Mouse (Mus musculus): ENCODE results near the gene Ssbp1.

Gene Ssbp1

DNA sequence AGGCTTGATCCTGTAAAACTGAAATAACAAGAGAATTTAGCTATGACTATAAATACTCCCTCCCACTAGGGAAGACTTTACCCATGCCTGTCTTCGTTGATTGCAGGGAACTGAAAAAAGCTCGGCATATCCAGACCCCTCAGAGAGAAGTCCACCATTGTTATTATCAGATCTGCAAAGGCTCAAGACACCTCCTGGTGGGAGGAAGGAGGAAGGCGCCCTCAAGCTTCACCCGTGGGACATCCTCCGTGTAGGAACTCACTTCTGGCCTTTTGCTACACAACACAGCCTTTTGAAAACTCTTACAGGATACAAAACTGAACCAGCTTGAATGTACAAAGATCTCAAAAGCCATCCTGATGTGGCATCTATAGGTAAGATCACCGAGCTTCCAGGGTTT lies 5.4 kb upstream of the Ssbp1 start:
- DNase-seq (ENCODE audit: low spot score in 2 of 2): no peak

DNA sequence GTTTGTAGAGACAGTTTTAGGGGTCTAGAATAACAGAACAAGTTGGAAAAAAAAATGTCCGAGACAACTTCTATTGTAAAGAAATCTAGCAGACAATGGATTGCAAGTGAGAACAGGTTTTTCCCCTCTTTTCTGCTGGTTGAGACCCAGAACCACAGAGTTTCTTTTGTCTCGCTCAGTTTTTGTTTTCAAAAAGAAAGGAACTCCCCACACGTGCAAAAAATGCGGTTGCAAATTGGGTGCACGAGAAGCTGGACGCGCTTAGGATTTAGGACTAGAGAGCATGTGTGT lies 513 bp downstream of the Ssbp1 start:
- no peak for DNase-seq (ENCODE audit: low spot score in 2 of 2)

DNA sequence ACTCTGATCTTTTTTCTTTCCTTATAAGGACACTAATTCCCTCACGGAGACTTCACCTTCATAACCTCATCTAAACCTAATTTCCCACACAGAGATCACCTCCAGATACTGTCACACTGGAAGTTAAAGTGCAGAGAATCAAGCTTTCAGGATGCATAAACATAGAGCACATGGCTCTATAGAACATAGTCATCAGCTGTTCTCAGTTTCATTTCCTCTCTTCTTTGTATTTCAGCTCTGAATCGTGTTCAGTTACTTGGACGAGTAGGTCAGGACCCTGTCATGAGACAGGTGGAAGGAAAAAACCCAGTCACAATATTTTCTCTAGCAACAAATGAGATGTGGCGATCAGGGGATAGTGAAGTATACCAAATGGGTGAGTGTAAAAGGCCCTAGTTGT lies 5.0 kb downstream of the Ssbp1 start:
- DNase-seq (ENCODE audit: low spot score in 2 of 2): no peak

DNA sequence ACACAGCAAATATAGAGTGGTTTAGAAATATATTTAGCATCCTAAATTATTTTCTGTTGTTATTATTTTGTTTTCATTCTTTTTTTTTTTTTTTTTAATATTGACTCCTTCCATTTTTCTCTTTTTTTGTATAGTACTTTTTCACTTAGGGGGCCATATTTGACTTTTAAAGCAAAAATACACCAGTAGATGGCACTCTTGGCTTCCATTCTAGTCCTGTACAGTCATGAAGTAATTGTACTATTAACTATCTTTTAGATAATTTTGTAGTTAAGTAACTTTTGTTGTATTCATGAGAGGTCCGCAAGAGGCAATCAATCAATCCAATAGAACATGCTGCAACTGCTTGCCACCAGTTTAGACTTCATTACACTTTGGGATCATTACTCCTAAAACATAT lies 8.6 kb downstream of the Ssbp1 start:
- no peak for DNase-seq (ENCODE audit: low spot score in 2 of 2)

DNA sequence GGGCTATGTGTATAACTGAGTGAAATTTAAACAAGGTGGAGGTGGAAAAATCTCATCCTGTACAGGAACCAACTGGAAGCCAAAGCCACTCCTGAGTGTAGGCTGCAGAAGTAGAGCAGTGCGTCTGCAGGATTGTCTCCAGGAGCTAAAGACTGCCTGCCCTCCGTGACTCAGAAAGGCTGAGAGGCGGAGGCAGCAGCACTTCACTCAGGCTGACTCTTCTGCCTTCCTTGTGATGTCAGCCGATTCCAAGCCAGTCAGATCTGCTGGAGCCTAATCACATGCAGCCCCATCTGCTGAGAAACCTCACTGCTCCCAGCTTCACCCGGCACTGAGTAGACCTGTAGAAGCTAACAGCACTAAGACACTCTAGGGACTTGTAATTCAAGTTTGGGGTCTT lies 11.2 kb downstream of the Ssbp1 start:
- no peak for DNase-seq (ENCODE audit: low spot score in 2 of 2)

DNA sequence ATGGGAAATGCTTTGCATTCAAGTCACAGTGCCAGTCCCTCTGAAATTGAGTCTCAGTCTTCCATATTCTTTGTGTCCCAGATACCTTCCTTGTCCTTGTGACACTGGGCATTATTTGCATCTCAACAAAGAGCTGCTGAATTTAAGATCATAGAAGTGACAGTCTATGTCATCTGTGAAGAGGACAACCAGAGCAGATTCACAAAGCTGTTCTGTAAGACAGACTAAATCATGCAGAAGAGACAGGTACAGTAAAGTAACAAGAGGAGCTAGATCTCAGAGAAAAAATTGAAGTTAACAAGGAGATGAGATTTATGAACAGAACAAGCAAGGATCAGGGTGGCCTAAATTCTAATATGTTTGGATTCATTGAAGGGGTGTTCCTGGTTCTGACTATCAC lies 19.8 kb downstream of the Ssbp1 start, which contains the start of gene Tas2r137:
Gene Tas2r137, plus strand, starts transcription at position 301 of the 400 bp plus-strand sequence.
- DNase-seq (ENCODE audit: low spot score in 2 of 2): no peak

DNA sequence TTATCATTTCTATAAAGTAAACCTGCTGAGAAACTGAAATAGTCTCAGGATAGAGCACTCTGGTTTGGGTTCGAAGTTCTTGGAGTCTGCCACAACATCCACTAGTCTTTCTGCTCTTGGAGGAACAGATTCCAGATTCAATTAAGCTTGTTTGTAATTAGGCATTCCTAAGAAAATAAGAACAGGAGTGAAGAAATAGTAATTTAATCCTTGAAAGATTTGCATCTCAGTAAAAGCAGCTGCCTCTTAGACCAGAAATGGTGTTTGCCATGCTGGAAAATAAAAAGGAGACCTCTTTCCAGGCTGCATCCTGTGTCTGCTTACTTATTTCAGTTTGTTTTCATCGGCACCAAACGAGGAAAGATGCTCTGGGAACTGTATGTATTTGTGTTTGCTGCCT lies 22.1 kb downstream of the Ssbp1 start, which contains the start of gene Tas2r108:
Gene Tas2r108, plus strand, starts transcription at position 301 of the 400 bp plus-strand sequence.
- DNase-seq (ENCODE audit: low spot score in 2 of 2): no peak

DNA sequence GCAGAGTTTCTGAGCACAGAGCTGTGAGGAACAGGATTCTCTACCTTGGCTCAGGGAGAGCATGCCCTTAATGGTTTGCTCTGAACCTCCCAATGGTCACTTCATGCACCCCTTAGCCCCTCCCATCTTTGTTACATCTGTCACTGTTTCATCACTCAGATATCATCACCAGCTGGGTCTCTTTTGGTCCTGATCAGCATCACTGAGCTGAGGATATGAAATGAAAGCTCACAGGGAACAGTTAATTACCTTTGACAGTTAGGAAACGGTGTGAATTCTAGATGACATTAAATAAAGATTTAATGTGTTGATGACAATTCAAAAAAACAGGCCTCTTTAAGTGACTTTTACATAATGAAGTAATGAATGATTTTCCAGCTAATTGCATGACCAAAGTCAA lies 48.3 kb downstream of the Ssbp1 start, which contains the start of gene Prss37:
Gene Prss37, minus strand, starts transcription at position 101 of the 400 bp plus-strand sequence.
- DNase-seq (ENCODE audit: low spot score in 2 of 2): no peak
